Mouse (Mus musculus) spleen, adult 2 months (tissue): ENCODE measurements around the gene Rcan1.

ENCODE experiments used
- CTCF ChIP-seq: fragments of 200-500 bp; IDR thresholded peaks from 2 replicates; pipeline ENCODE4 v1.5.1; 2011; ENCODE audit warnings: mild to moderate bottlenecking, inconsistent platforms; ENCODE audit not compliant: insufficient read depth, insufficient read length, insufficient replicate concordance; ENCODE audit errors: extremely low read depth
- POLR2A ChIP-seq: fragments of 200-500 bp; IDR thresholded peaks from 2 replicates; pipeline ENCODE4 v1.6.1; 2011; ENCODE audit warnings: low read depth, low read length, inconsistent platforms

GRCm38 (mm10) chr16:92421147-92421934 is 49.3 kb downstream of the Rcan1 start:
- TF ChIP-seq POLR2A (no peak), CTCF (no peak)
